Mouse (Mus musculus) hematopoietic stem cell, adult 5-6 weeks (primary cell): ENCODE data around the gene Olfr1264. TPM values are rescaled to one million over a fixed set of nuclear protein-coding genes. Genes with fewer than 3 reads are reported as not detected.

Experiments used
- ATAC-seq, 2 experiments: fragments of 125-278 bp in 1 of 2; replicated peaks in 1 of 2; 2 replicates each; pipeline ENCODE4 v1.8.0; 2016 to 2017; ENCODE audit warnings: inconsistent platforms in 2 of 2, mild to moderate bottlenecking in 2 of 2, moderate number of reproducible peaks in 2 of 2, low read depth in 1 of 2, moderate TSS enrichment in 1 of 2; ENCODE audit not compliant: low FRiP score in 2 of 2, poor library complexity in 2 of 2, severe bottlenecking in 2 of 2, insufficient read depth in 1 of 2, low TSS enrichment in 1 of 2
- total RNA-seq: library from RNA; stranded (forward); fragments of 172-1452, 232-1000 nt; gene quantifications from 2 replicates; pipeline ENCODE4 v1.2.3, GENCODE M21; 2017

Olfr1264 gene
- total RNA-seq = not detected in 2 replicates

- no peak for ATAC-seq
Observed at GRCm38 (mm10) chr2:90025477-90025876, at the start of gene Olfr1264. TSS of gene Olfr1264 (minus strand) at chr2:90025577.

DNA sequence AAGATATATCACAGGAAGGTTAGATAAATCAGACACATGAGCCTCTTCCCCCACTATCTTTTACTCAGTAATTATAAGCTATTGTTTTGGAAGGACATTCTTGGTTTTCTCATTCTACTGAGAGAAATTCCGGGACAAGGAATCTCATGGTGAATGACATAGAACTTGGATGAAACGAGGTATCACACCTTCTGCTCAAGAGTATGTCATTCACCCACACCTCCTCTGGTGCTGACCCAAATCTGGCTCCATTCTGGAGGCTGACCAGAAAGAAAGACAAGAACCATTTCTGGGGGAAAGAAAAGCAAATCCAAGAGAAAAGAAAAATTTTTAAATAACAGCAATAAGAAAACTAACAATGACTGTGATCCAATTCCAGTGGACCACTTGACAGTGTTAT, 44.7 kb upstream of the Olfr1264 start:
- ATAC-seq = no peak

DNA sequence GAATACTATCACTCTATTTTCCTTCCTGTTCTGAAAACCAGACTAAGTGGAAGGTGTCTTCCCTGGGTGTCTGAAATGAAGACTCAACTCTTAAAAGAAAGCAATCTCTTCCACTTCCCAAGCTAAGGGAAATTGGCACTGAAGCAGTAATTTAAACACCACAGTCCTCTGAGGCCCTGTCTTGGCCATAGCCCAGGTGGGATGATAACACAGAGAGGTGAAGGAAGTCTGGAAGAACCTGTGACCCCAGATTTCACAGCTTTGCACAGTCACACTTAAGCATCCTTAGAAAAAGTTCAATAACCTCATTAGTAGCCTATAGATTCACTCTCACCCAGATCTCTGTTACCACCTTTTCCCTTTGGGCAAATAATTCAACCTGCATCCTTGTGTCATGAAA, 38.1 kb upstream of the Olfr1264 start, which contains the start of gene Olfr140:
Gene Olfr140 (minus strand): TSS at position 101 of the 400 bp plus-strand sequence.
- no peak for ATAC-seq

DNA sequence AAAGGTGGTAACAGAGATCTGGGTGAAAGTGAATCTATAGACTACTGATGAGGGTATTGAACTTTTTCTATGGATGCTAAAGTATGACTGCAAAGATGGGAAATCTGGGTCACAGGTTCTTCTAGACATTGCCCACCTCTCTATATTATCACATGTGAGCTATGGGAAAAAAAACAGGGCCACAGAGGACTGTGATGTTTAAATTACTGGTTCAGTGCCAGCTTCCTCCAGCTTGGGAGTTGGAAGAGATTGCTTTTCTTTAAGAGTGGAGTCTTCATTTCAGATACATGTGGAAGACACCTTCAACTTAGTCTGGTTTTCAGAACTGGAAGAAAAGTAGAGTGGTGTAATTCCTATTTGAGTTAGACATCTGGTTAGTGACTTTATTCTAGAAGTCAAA, 9.7 kb upstream of the Olfr1264 start, which contains the start of gene Olfr1265:
Gene Olfr1265 (plus strand): TSS at position 301 of the 400 bp plus-strand sequence.
- ATAC-seq = no peak

- ATAC-seq = no peak
Observed at GRCm38 (mm10) chr2:90011831-90012230, 13.5 kb downstream of the Olfr1264 start, which contains the start of gene Olfr1263. TSS of gene Olfr1263 (plus strand) at chr2:90012131.

GRCm38 (mm10) chr2:89999845-90000244, 25.5 kb downstream of the Olfr1264 start, which contains the start of gene Olfr1262:
TSS of gene Olfr1262 (plus strand) at chr2:90000145.
- ATAC-seq = no peak

GRCm38 (mm10) chr2:89990921-89991320, 34.5 kb downstream of the Olfr1264 start, which contains the start of gene Olfr1261:
TSS of gene Olfr1261 (plus strand) at chr2:89991221.
- ATAC-seq = no peak

DNA sequence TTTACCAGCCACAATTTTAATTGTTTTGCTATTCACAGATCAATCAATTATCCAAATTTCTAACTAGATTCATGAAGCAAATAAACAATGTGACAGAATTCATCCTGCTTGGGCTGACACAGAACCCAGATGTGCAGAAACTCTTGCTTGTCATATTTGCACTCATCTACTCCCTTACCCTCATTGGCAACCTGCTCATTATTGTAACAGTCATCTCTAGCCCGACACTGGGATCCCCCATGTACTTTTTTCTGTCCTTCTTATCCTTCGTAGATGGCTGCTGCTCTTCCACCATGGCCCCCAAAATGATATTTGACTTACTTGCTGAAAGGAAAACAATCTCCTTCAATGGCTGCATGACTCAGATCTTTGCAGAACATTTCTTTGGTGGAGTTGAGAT, 47.7 kb downstream of the Olfr1264 start:
- ATAC-seq = no peak

GRCm38 (mm10) chr2:89974184-89974583, 51.2 kb downstream of the Olfr1264 start, which contains the start of gene Olfr1260:
TSS of gene Olfr1260 (plus strand) at chr2:89974340.
- no peak for ATAC-seq

Other genes with a start within 250 kb of the Olfr1264 start
- not detected in 2 replicates for gene Olfr1254, start 232.0 kb downstream of the Olfr1264 start, total RNA-seq
- not detected in 2 replicates for gene Olfr1255, start 213.5 kb downstream of the Olfr1264 start, total RNA-seq
- 0.06 TPM in 1 of 2 replicates, not detected in the other for gene Olfr1256, start 184.0 kb downstream of the Olfr1264 start, total RNA-seq
- gene Olfr48, start 177.4 kb downstream of the Olfr1264 start, total RNA-seq = not detected in 2 replicates
- not detected in 2 replicates for gene Olfr1257, start 147.1 kb downstream of the Olfr1264 start, total RNA-seq
- not detected in 2 replicates for gene Olfr1258, start 98.3 kb downstream of the Olfr1264 start, total RNA-seq
- gene Olfr1259, start 76.9 kb downstream of the Olfr1264 start, total RNA-seq = not detected in 2 replicates
- gene Olfr1260, start 51.2 kb downstream of the Olfr1264 start, total RNA-seq = not detected in 2 replicates
- not detected in 2 replicates for gene Olfr1261, start 34.4 kb downstream of the Olfr1264 start, total RNA-seq
- not detected in 2 replicates for gene Olfr1262, start 25.4 kb downstream of the Olfr1264 start, total RNA-seq
- not detected in 2 replicates for gene Olfr1263, start 13.4 kb downstream of the Olfr1264 start, total RNA-seq
- gene Olfr1265, start 9.8 kb upstream of the Olfr1264 start, total RNA-seq = not detected in 2 replicates
- not detected in 2 replicates for gene Olfr140, start 38.0 kb upstream of the Olfr1264 start, total RNA-seq
- gene Olfr1269, start 95.8 kb upstream of the Olfr1264 start, total RNA-seq = not detected in 2 replicates
- gene Olfr32, start 116.7 kb upstream of the Olfr1264 start, total RNA-seq = not detected in 2 replicates
- not detected in 2 replicates for gene Olfr1270, start 127.5 kb upstream of the Olfr1264 start, total RNA-seq
- 0.19 TPM in 1 of 2 replicates, not detected in the other for gene Olfr1506, start 198.9 kb upstream of the Olfr1264 start, total RNA-seq
- gene Olfr142, start 232.0 kb upstream of the Olfr1264 start, total RNA-seq = not detected in 2 replicates
- gene Olfr1271, start 245.5 kb upstream of the Olfr1264 start, total RNA-seq = not detected in 2 replicates